ENCODE assay signal across 8 mouse cellular contexts in the genomic region with DNA sequence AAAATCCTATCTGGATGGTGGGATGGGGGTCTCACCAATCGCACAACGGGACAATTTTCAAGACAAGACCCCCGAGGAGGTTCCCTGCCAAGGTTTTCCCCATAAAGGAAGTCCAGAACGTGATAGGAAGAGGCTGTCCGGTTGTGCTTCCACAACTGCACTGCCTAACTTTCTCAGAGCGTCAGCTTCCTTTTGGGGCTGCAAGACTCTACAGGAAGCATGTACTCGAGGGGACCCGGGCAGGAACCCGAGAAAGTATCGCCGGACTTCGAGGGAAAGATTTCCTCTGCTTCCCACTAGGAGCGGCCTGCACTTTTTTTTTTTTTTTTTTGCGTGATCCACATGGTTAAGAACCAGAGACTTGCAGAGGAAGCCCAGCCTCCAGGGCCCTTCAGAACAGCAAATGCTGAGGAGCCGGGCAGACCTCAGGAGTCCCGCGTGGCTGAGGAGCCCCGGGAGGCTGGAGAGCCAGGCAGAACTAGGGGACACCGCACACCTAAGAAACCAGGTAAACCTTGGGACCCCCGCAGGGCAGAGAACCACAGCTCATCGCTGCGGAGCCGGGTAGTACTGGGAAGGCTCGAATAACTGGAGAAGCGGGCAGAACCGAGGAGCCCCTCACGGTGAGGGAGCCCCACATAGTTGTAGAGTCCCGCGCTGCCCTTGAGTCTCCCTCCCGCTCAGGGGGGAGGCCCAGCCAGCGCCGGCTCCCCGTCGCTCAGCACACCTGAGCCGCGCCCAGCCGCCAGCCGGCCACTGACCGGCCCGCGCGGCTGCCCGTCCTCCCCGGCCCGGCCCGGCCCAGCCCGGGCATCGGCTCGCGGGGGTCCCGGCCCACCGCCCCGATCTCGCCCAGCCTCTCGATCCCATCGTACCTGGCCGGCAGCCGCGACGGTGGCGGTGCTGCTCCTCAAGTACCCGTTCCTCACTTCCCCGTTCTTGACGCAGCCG. TPM values are rescaled to one million over a fixed set of nuclear protein-coding genes. Genes with fewer than 3 reads are reported as not detected.
DNase-seq lines count a peak whose midpoint lies in the region; ATAC-seq and TF ChIP-seq lines count a peak whose summit lies in the region.

No protein-coding gene starts in this region.

- no peaks in the 10 kb centered on the region for H3K36me3 ChIP-seq in embryonic facial prominence, embryonic 12.5 days
- no peaks in the 10 kb centered on the region for H3K36me3 ChIP-seq in heart, embryonic 13.5 days
- H3K36me3 ChIP-seq in lung, postnatal 0 days (ENCODE audit: insufficient read depth, low read length) = no peaks in the 10 kb centered on the region

- H3K27ac ChIP-seq in embryonic facial prominence, embryonic 12.5 days = peak overlapping the region; percentile 67
- H3K27ac ChIP-seq in heart, embryonic 13.5 days (replicated peaks) = peak overlapping the region; percentile 82
- H3K27ac ChIP-seq in lung, postnatal 0 days (ENCODE audit: low read length) = peak overlapping the region; percentile 95

- no peaks in the 10 kb centered on the region for H3K9me3 ChIP-seq in embryonic facial prominence, embryonic 12.5 days
- no peaks in the 10 kb centered on the region for H3K9me3 ChIP-seq in heart, embryonic 13.5 days
- no peaks in the 10 kb centered on the region for H3K9me3 ChIP-seq in lung, postnatal 0 days (ENCODE audit: low read length)

- H3K4me1 ChIP-seq in embryonic facial prominence, embryonic 12.5 days = peaks cover 10% of the 10 kb centered on the region
- peaks cover 21% of the 10 kb centered on the region for H3K4me1 ChIP-seq in heart, embryonic 13.5 days
- 0 out of 2 replicates have a peak, but pooled peaks cover 5% of the 10 kb centered on the region for H3K4me1 ChIP-seq in lung, postnatal 0 days (ENCODE audit: insufficient read depth, low read depth, low read length)

- peak; percentile 48 for DNase-seq in A20 (ENCODE audit: low read depth, low spot score)
- peak; percentile 22 for DNase-seq in T-cell, adult 2 months (ENCODE audit: low spot score)
- peak; percentile 54 for DNase-seq in kidney, postnatal 14 days
- DNase-seq in lung, postnatal 0 days (ENCODE audit: low spot score) = peak; percentile 62
- DNase-seq in right cerebral cortex, postnatal 4 days = peak; percentile 30
- no peak for DNase-seq in natural killer cell, adult 2 months (ENCODE audit: low spot score in 2 of 2)

- H3K27me3 ChIP-seq in embryonic facial prominence, embryonic 12.5 days = no peaks in the 10 kb centered on the region
- no peaks in the 10 kb centered on the region for H3K27me3 ChIP-seq in heart, embryonic 13.5 days (replicated peaks)
- H3K27me3 ChIP-seq in lung, postnatal 0 days (replicated peaks; ENCODE audit: insufficient read depth, low read length) = no peaks in the 10 kb centered on the region

- peak overlapping the region; percentile 79 for H3K9ac ChIP-seq in embryonic facial prominence, embryonic 12.5 days
- H3K9ac ChIP-seq in heart, embryonic 13.5 days = peak overlapping the region; percentile 97
- peak overlapping the region; percentile 96 for H3K9ac ChIP-seq in lung, postnatal 0 days (replicated peaks; ENCODE audit: low read depth)

- peak; percentile 57 for ATAC-seq in embryonic facial prominence, embryonic 12.5 days (ENCODE audit: insufficient number of reproducible peaks, insufficient read depth, low FRiP score, low TSS enrichment)
- ATAC-seq in heart, embryonic 13.5 days (ENCODE audit: extremely low read depth, insufficient number of reproducible peaks, low FRiP score, low TSS enrichment) = no peak
- ATAC-seq in lung, postnatal 0 days = peak; percentile 29

- TF ChIP-seq EP300 in lung, postnatal 0 days (IDR thresholded peaks at IDR 0.05) = no peak

- H3K4me2 ChIP-seq in embryonic facial prominence, embryonic 12.5 days (replicated peaks) = peak overlapping the region; percentile 94
- H3K4me2 ChIP-seq in heart, embryonic 13.5 days = peak overlapping the region; percentile 96
- peak overlapping the region; percentile 80 for H3K4me2 ChIP-seq in lung, postnatal 0 days (replicated peaks; ENCODE audit: low read depth, low read length)

- 1% methylated on average over 53 of the region's 65 CpGs for WGBS in embryonic facial prominence, embryonic 12.5 days
- WGBS in heart, embryonic 13.5 days = under 1% methylated on average over 50 of the region's 65 CpGs
- under 1% methylated on average over 46 of the region's 65 CpGs for WGBS in lung, postnatal 0 days

- TF ChIP-seq CTCF in lung, postnatal 0 days (IDR thresholded peaks at IDR 0.05) = no peak

- H3K4me3 ChIP-seq in embryonic facial prominence, embryonic 12.5 days = peak overlapping the region; percentile 69
- H3K4me3 ChIP-seq in heart, embryonic 13.5 days = peak overlapping the region; percentile 96
- peak overlapping the region; percentile 97 for H3K4me3 ChIP-seq in lung, postnatal 0 days (ENCODE audit: low read depth, low read length)

RNA-seq across cellular contexts. Expression of a gene that starts 0.7 kb away (rescaled TPM):
- 66.4 and 74.9 TPM in 2 replicates for polyA plus RNA-seq in embryonic facial prominence, embryonic 12.5 days (2016; fragmentation: Nextera tagmentation; extraction: Ambion mirVana)
- 63.9 and 64.2 TPM in 2 replicates for polyA plus RNA-seq in heart, embryonic 13.5 days (2015; fragmentation: Nextera tagmentation; extraction: Ambion mirVana)
- polyA plus RNA-seq in lung, postnatal 0 days (2015; fragmentation: Nextera tagmentation; extraction: Ambion mirVana) = 194 and 216 TPM in 2 replicates

RNA-seq across cellular contexts. Expression of a gene that starts 56.2 kb away (rescaled TPM):
- polyA plus RNA-seq in embryonic facial prominence, embryonic 12.5 days (2016; fragmentation: Nextera tagmentation; extraction: Ambion mirVana) = 278 and 300 TPM in 2 replicates
- polyA plus RNA-seq in heart, embryonic 13.5 days (2015; fragmentation: Nextera tagmentation; extraction: Ambion mirVana) = 269 and 303 TPM in 2 replicates
- polyA plus RNA-seq in lung, postnatal 0 days (2015; fragmentation: Nextera tagmentation; extraction: Ambion mirVana) = 158 and 175 TPM in 2 replicates

RNA-seq across cellular contexts. Expression of a gene that starts 56.4 kb away (rescaled TPM):
- polyA plus RNA-seq in embryonic facial prominence, embryonic 12.5 days (2016; fragmentation: Nextera tagmentation; extraction: Ambion mirVana) = 73.2 and 76.0 TPM in 2 replicates
- polyA plus RNA-seq in heart, embryonic 13.5 days (2015; fragmentation: Nextera tagmentation; extraction: Ambion mirVana) = 34.2 and 37.2 TPM in 2 replicates
- 15.2 and 20.1 TPM in 2 replicates for polyA plus RNA-seq in lung, postnatal 0 days (2015; fragmentation: Nextera tagmentation; extraction: Ambion mirVana)

Comparison
In these comparisons a context has a peak if more than half of its experiments do, and no peak if none do; other contexts are left out.
1. DNase-seq: peak in A20 (single experiment), T-cell, adult 2 months (single experiment), kidney, postnatal 14 days (single experiment), lung, postnatal 0 days (single experiment) and right cerebral cortex, postnatal 4 days (single experiment); none in natural killer cell, adult 2 months (0 of 2).
2. Peak in every context shown above with its lines, with median percentiles within 50 percentile points of each other: H3K27ac ChIP-seq, H3K4me2 ChIP-seq, H3K4me3 ChIP-seq and H3K9ac ChIP-seq.